Mouse (Mus musculus): ENCODE data around the gene Dock11.

GRCm38 (mm10) chrX:35892377-35892776 is 3.7 kb downstream of the Dock11 start:
- no peak for TF ChIP-seq CTCF (IDR thresholded peaks at IDR 0.05; ENCODE audit: control insufficient read depth, insufficient read depth, low read length)
- TF ChIP-seq POLR2A (IDR thresholded peaks at IDR 0.05; ENCODE audit: borderline replicate concordance, control insufficient read depth, low read depth, low read length), result no peak
